Comparison of ENCODE assay signal across 8 mouse cellular contexts in genomic region chr17:25841117-25841880, GRCm38 (mm10). TPM values are rescaled to one million over a fixed set of nuclear protein-coding genes. Genes with fewer than 3 reads are reported as not detected.
DNase-seq lines count a peak whose midpoint lies in the region; ATAC-seq lines count a peak whose summit lies in the region.
"Had no signal": no experiment of that assay in that cellular context is flagged by ENCODE, and none has a peak within 500 bp of the region (broad histone marks: within the 10 kb centered on the region; RNA-seq: fewer than 3 reads in every experiment).

Gm20683 (minus strand) TSS chr17:25841763.

- no peaks in the 10 kb centered on the region for H3K27me3 ChIP-seq in midbrain, embryonic 10.5 days (ENCODE audit: low read depth, poor library complexity, severe bottlenecking)
- H3K27me3 ChIP-seq in midbrain, embryonic 14.5 days (ENCODE audit: control insufficient read depth, insufficient read depth, low read length) = no peaks in the 10 kb centered on the region
- H3K27me3 ChIP-seq in limb, embryonic 10.5 days (ENCODE audit: low read depth, poor library complexity, severe bottlenecking) = no peaks in the 10 kb centered on the region

- DNase-seq in gastrocnemius, postnatal 36 days = no peak
- DNase-seq in gastrocnemius, postnatal 14 days = no peak
- DNase-seq in midbrain, embryonic 10.5 days (ENCODE audit: low spot score) = no peak
- no peak for DNase-seq in midbrain, embryonic 14.5 days
- no peak for DNase-seq in large intestine, adult 2 months (ENCODE audit: low read depth, low spot score)
- DNase-seq in limb, embryonic 10.5 days (ENCODE audit: low spot score) = no peak
- DNase-seq in ovary, adult 18-20 months (ENCODE audit: low spot score) = no peak

- H3K36me3 ChIP-seq in midbrain, embryonic 10.5 days = peaks cover 75% of the 10 kb centered on the region
- H3K36me3 ChIP-seq in midbrain, embryonic 14.5 days (ENCODE audit: control insufficient read depth, insufficient read depth, low read length) = peaks cover 50% of the 10 kb centered on the region
- peaks cover 75% of the 10 kb centered on the region for H3K36me3 ChIP-seq in limb, embryonic 10.5 days

- no peak within 1 kb of the TSS for H3K9ac ChIP-seq in midbrain, embryonic 14.5 days (replicated peaks; ENCODE audit: low read length)

- no peak within 1 kb of the TSS for H3K4me2 ChIP-seq in midbrain, embryonic 14.5 days (ENCODE audit: low read length)

- ATAC-seq in midbrain, embryonic 14.5 days (ENCODE audit: low FRiP score, low TSS enrichment) = no peak
- ATAC-seq: forebrain, embryonic 14.5 days had no signal

- no peak within 1 kb of the TSS for H3K27ac ChIP-seq in midbrain, embryonic 10.5 days (replicated peaks)
- H3K27ac ChIP-seq in midbrain, embryonic 14.5 days (replicated peaks; ENCODE audit: low read depth, low read length) = no peak within 1 kb of the TSS
- no peak within 1 kb of the TSS for H3K27ac ChIP-seq in limb, embryonic 10.5 days

- H3K9me3 ChIP-seq in midbrain, embryonic 10.5 days (replicated peaks) = no peaks in the 10 kb centered on the region
- H3K9me3 ChIP-seq in midbrain, embryonic 14.5 days (ENCODE audit: control insufficient read depth, low read length) = no peaks in the 10 kb centered on the region
- H3K9me3 ChIP-seq in limb, embryonic 10.5 days (replicated peaks) = no peaks in the 10 kb centered on the region

- peaks cover 51% of the 10 kb centered on the region for H3K4me1 ChIP-seq in midbrain, embryonic 10.5 days
- H3K4me1 ChIP-seq in midbrain, embryonic 14.5 days (ENCODE audit: control insufficient read depth, insufficient read depth, low read length) = peaks cover 32% of the 10 kb centered on the region
- peaks cover 57% of the 10 kb centered on the region for H3K4me1 ChIP-seq in limb, embryonic 10.5 days

- intact Hi-C loops in gastrocnemius, postnatal 36 days (cut with DNase I) = no loop called here
- intact Hi-C loops in gastrocnemius, postnatal 14 days (cut with DNase I; ENCODE audit: low total_unique reads) = no loop called here

- 93% methylated on average over 22 of the region's 22 CpGs for WGBS in midbrain, embryonic 10.5 days
- WGBS in midbrain, embryonic 14.5 days = 95% methylated on average over 22 of the region's 22 CpGs
- 89% methylated on average over 22 of the region's 22 CpGs for WGBS in large intestine, adult 2 months
- WGBS in limb, embryonic 10.5 days = 92% methylated on average over 22 of the region's 22 CpGs

- H3K4me3 ChIP-seq in midbrain, embryonic 10.5 days = 0 out of 2 replicates have a peak within 1 kb of the TSS, but pooled peaks have one; percentile 0
- H3K4me3 ChIP-seq in midbrain, embryonic 14.5 days (replicated peaks; ENCODE audit: low read depth, low read length) = no peak within 1 kb of the TSS
- H3K4me3 ChIP-seq in limb, embryonic 10.5 days = peak within 1 kb of the TSS; percentile 10; the same call in 1 of the 2 replicates

RNA-seq across cellular contexts. Expression of gene Gm20683, which starts in this region (rescaled TPM):
- total RNA-seq in gastrocnemius, postnatal 36 days (2021) = 10 to 100 TPM; 18.6 to 19.2 TPM
- total RNA-seq in gastrocnemius, postnatal 14 days (2021) = 10 to 100 TPM in 1 of 2 experiments, 1 to 10 TPM in 1; 7.5 to 11.0 TPM
- 1.7 and 2.2 TPM in 2 replicates for polyA plus RNA-seq in midbrain, embryonic 10.5 days (2016; fragmentation: Nextera tagmentation; extraction: Ambion mirVana)
- 8.0 and 12.9 TPM in 2 replicates for polyA plus RNA-seq in midbrain, embryonic 14.5 days (2014; fragmentation: Nextera tagmentation; extraction: Ambion mirVana)
- 22.2 and 32.3 TPM in 2 replicates for polyA plus RNA-seq in large intestine, adult 2 months (2012; rRNA removed)
- 1.5 and 1.9 TPM in 2 replicates for polyA plus RNA-seq in limb, embryonic 10.5 days (2016; fragmentation: Nextera tagmentation; extraction: Ambion mirVana)
